Mouse (Mus musculus): Measurements from ENCODE around the gene Glmp.

DNA sequence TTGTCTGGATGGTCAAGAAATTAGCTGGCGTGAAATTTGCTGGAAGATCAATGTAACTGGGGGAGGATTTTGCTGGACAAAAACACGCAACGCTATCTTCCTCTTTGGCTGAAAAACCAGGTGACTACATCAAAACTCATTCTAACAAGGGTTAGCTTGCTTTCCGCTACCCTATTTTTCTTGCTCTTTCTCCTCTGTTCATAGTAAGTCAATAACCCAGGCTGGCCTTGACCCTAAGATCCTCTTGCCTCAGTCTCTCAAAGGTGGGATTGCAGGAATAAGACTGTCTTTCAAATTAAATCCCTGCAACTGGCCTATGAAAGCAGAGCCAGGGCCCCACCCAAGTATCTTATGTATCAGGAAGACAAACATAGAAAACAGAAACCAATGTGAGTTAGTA, 37.7 kb upstream of the Glmp start, which contains the start of gene Gm38392:
- TF ChIP-seq POLR2A (IDR thresholded peaks at IDR 0.05; ENCODE audit: borderline replicate concordance, low read depth, low read length) (no peak), CTCF (IDR thresholded peaks at IDR 0.05; ENCODE audit: low read depth, low read length) (no peak)
